Mouse (Mus musculus) lung, postnatal 0 days (tissue): ENCODE data around the gene Otx2. TPM values are rescaled to one million over a fixed set of nuclear protein-coding genes. Genes with fewer than 3 reads are reported as not detected.

ENCODE experiments used
- ATAC-seq: fragments of 200-750 bp; cut with Nextera tagmentation; 2 replicates; pipeline ENCODE4 v1.8.0; 2017; ENCODE audit warnings: moderate library complexity
- DNase-seq: peaks from one replicate; pipeline ENCODE4 v3.0.0-alpha.2; 2016; ENCODE audit warnings: low spot score
- H3K27ac ChIP-seq: fragments of 300-500 bp; sonication (generic); 2 replicates; pipeline ENCODE4 v1.5.1; 2014; ENCODE audit warnings: antibody characterized with exemption, mild to moderate bottlenecking, low read length, mixed read lengths
- H3K27me3 ChIP-seq: fragments of 300-500 bp; sonication (generic); replicated peaks from 2 replicates; pipeline ENCODE4 v1.6.1; 2014; ENCODE audit warnings: low read length, mixed read lengths; ENCODE audit not compliant: insufficient read depth
- H3K36me3 ChIP-seq: fragments of 300-500 bp; sonication (generic); 2 replicates; pipeline ENCODE4 v1.6.1; 2014; ENCODE audit warnings: low read length, mixed read lengths; ENCODE audit not compliant: insufficient read depth
- H3K4me1 ChIP-seq: fragments of 300-500 bp; sonication (generic); 2 replicates; pipeline ENCODE4 v1.6.1; 2014; ENCODE audit warnings: antibody characterized with exemption, low read depth, low read length, mixed read lengths; ENCODE audit not compliant: insufficient read depth
- H3K4me2 ChIP-seq: fragments of 300-500 bp; sonication (generic); replicated peaks from 2 replicates; pipeline ENCODE4 v1.6.1; 2014; ENCODE audit warnings: low read depth, mild to moderate bottlenecking, low read length, moderate library complexity, mixed read lengths
- H3K4me3 ChIP-seq: fragments of 300-500 bp; sonication (generic); 2 replicates; pipeline ENCODE4 v1.5.1; 2014; ENCODE audit warnings: low read depth, low read length
- H3K9ac ChIP-seq: fragments of 300-500 bp; sonication (generic); replicated peaks from 2 replicates; pipeline ENCODE4 v1.6.1; 2014; ENCODE audit warnings: low read depth, mild to moderate bottlenecking
- H3K9me3 ChIP-seq: fragments of 300-500 bp; sonication (generic); 2 replicates; pipeline ENCODE4 v1.6.1; 2016; ENCODE audit warnings: low read length, mixed read lengths
- CTCF ChIP-seq: IDR thresholded peaks from 2 replicates; pipeline ENCODE4 v1.5.1; 2016; ENCODE audit warnings: antibody characterized with exemption, mild to moderate bottlenecking
- EP300 ChIP-seq: IDR thresholded peaks from 2 replicates; pipeline ENCODE4 v1.6.1; 2016; ENCODE audit warnings: antibody characterized with exemption, mild to moderate bottlenecking, control low read depth
- WGBS: fragments of 180-500 bp; shearing (Covaris S2); extraction: QIAGEN DNeasy Blood & Tissue Kit; methylation state at CpG from one replicate; pipeline ENCODE4 v1.1.7; 2014; 5-methylcytosine and 5-hydroxymethylcytosine counted together
- polyA plus RNA-seq: library from polyadenylated mRNA; unstranded; fragments of >200 nt; fragmentation: Nextera tagmentation; extraction: Ambion mirVana; gene quantifications from 2 replicates; pipeline ENCODE4 v1.2.1, GENCODE M21; 2015

The Otx2 gene
- polyA plus RNA-seq, 1 experiment from 2014 or later: not detected

DNA sequence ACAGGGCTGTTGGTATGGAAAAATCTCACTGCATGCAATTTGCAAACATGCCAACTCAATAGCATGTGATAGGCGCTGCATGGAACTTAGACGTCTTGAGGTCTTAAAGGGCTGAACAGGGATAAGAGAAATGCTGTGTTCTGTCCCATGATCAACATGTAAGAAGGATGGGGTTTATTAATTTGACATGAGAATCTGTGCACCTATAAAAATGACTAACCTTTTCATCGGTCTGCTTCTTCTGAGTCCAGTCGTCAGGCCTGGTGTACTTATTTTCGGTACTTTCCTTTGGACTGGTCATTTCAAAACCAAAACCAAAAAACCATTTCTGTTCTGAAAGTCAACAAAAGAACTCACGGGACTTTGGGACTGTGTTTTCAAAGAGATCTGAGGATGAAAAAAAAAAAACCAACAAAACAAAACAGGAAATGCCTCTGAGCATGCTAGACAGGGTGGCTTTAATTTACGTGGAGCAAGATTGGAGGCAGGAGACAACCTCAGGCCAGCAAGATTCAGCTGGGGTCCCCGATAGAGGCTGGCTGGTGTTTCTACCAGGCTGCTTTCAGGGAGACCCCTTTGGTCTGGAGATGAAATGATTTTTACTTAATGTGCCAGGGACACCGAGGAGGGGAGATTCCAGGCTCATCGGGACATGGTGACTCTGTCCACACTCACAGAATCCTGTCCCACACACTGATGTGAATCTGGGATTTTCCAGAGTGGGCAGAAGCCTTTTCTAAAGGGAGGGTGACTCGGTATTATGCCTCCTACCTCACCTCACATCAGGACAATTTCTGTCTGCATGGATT, 36.6 kb upstream of the Otx2 start:
- Histone ChIP-seq H3K36me3 (no peaks in the 10 kb centered on the region), H3K9me3 (no peaks in the 10 kb centered on the region), H3K4me3 (no peak overlapping the region), H3K27me3 (peaks cover 15% of the 10 kb centered on the region), H3K27ac (no peak overlapping the region), H3K4me2 (no peak overlapping the region), H3K4me1 (no peaks in the 10 kb centered on the region), H3K9ac (no peak overlapping the region)
- DNase-seq: no peak
- no peak for ATAC-seq
- WGBS: 46% methylated on average over 11 of the region's 11 CpGs
- no peak for TF ChIP-seq CTCF
- TF ChIP-seq EP300: no peak

DNA sequence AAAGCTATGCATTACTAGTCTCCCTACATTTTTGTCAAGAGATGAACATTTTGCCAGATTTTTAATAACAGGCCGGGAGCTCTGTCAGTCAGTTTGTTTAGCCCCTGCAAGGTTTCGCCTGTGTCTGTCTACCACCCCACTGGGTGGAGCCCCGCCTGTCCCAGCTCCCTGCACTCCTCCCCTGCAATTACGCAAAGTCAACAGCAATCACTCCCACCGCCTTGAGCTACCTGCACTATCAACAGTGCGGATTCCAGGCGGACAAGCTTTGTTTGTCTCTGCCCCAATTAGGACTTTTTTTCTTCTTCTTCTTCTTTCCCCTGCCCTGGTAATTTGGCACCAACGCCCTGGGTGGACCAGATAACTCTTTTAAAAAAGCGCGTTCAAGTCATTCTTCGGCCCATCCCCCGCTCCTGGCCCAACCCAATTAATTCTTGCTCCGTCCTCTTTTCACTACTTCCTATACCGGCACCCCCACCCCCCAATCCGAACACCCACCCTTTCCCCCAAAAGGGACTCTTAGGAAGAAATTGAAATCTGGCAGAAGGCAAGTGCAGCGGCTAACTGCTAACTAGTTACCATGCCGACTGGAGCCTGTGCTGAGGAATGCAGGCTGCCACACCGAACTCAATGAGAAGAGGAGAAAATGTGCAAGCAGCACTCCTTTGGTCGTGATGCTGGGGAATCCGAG, 35.9 kb upstream of the Otx2 start:
- ATAC-seq (no peak), DNase-seq (no peak)
- Histone ChIP-seq H3K4me2 (peak overlapping the region; percentile 19; the same call in 1 of the 2 replicates), H3K4me1 (no peaks in the 10 kb centered on the region), H3K9ac (no peak overlapping the region), H3K9me3 (no peaks in the 10 kb centered on the region), H3K36me3 (no peaks in the 10 kb centered on the region), H3K27ac (no peak overlapping the region), H3K27me3 (peaks cover 15% of the 10 kb centered on the region), H3K4me3 (peak overlapping the region; percentile 2; the same call in 1 of the 2 replicates)
- WGBS: 2% methylated on average over 20 of the region's 20 CpGs
- TF ChIP-seq EP300 (no peak), CTCF (no peak)

DNA sequence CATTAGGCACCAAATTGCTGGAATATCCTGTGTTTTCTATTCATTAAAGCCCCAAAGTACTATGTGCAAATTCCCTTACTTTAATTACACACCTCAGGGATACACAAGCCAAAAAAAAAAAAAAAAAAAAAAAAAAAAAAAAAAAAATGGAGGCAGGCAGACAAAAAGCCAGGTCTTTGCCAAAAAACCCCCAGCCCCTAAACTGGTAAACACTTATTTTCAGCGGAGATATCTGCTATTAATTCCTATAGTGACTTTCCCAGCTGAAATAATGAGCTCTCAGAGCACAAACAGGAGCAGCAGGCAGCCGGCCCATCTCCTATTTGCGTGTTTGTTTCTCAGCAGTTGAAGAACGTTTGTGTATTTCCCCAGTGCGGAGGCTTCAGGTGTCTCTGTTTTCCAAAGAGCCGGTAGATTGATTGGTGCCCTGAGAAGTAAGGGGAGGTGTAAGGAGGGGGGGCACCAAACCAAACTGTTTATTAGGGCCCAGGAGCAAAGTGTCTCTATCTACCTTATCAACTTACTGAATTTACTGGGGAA, 34.3 kb upstream of the Otx2 start:
- no peaks in the 10 kb centered on the region for H3K36me3 ChIP-seq
- no peak for TF ChIP-seq CTCF
- no peak for TF ChIP-seq EP300
- no peak overlapping the region for H3K27ac ChIP-seq
- peaks cover 15% of the 10 kb centered on the region for H3K27me3 ChIP-seq
- no peak overlapping the region for H3K9ac ChIP-seq
- H3K4me2 ChIP-seq: no peak overlapping the region
- H3K9me3 ChIP-seq: no peaks in the 10 kb centered on the region
- H3K4me1 ChIP-seq: no peaks in the 10 kb centered on the region
- WGBS: 8% methylated on average over 6 of the region's 6 CpGs
- H3K4me3 ChIP-seq: no peak overlapping the region
- ATAC-seq: no peak
- DNase-seq: no peak

DNA sequence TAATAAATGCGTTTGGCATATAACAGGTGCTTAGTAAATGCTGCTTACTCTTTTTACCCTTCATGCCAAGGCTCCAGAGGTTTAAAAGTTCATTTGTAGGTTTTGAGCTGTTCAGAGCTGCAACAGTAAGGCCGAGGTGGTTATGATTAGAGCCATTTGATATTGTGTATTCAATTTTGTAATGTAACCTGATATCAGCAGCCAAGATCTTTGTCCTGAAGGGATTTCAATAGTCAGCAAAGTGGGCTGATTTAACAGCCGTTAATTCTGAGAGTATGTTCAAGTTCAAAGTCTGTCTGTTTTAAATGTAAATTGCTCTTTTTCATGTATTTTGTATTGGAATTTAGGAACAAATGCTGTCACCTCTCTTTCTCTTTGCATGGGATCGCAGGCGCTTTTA, 33.8 kb upstream of the Otx2 start:
- H3K36me3 ChIP-seq: no peaks in the 10 kb centered on the region
- WGBS: 56% methylated on average over 5 of the region's 5 CpGs

DNA sequence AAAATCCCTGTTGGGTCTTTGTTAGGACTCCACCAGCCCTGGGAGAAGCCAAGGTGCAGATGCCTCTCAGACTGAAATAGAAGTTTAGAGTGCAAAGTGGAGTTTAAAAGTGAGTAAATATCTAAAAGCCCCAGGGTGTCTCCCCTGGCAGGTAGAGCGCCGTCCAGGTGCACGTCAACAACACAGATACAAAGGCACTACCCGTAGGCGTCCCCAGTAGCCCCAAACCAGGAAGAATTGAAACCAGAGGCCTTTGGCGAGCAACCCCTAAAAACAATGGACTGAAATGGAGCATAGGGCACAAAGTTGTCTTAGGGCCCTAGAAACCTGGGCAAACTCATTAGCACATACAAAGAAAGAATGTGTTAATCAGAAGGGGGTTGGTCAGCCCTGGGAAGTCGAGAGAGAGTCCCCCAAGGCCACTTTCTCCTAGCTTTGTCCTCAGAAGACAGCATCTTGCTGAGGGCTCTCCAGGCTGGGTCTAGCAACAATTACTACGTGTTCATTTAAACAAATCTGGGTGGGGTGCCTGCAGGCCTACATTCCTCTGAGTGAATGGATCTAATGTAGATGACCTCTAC, 27.3 kb upstream of the Otx2 start:
- WGBS: 50% methylated on average over 8 of the region's 8 CpGs
- Histone ChIP-seq H3K36me3 (no peaks in the 10 kb centered on the region), H3K4me1 (no peaks in the 10 kb centered on the region), H3K4me3 (no peak overlapping the region), H3K9ac (no peak overlapping the region), H3K27me3 (no peaks in the 10 kb centered on the region), H3K9me3 (no peaks in the 10 kb centered on the region), H3K27ac (no peak overlapping the region), H3K4me2 (no peak overlapping the region)
- no peak for DNase-seq
- ATAC-seq: no peak
- TF ChIP-seq EP300: no peak
- TF ChIP-seq CTCF: no peak

More for the DNA sequence above, 33.8 kb upstream of the Otx2 start:
- ATAC-seq (no peak), DNase-seq (no peak)
- TF ChIP-seq CTCF (no peak), EP300 (no peak)
- peaks cover 15% of the 10 kb centered on the region for H3K27me3 ChIP-seq
- H3K9ac ChIP-seq: no peak overlapping the region
- H3K27ac ChIP-seq: no peak overlapping the region
- no peak overlapping the region for H3K4me2 ChIP-seq
- H3K4me1 ChIP-seq: no peaks in the 10 kb centered on the region
- H3K4me3 ChIP-seq: no peak overlapping the region
- H3K9me3 ChIP-seq: no peaks in the 10 kb centered on the region

DNA sequence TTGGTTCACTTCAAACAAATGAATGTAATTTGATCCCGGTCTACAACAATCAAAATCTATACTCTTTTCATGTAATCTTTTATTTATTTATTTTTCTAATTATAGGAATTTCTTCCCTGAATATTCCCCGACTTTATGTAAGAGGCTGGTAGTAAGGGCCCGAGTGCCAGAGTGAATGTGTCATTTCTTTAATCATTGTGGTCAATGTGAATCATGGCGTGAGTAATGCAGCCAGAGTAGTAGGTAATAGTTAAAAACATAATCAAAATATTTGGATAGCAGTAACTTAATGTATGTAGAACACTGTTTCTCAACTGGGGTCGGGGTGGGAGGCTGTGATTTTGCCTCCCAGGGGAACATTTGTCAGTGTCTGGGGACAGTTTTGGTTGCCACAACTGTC, 6.0 kb upstream of the Otx2 start:
- no peaks in the 10 kb centered on the region for H3K4me1 ChIP-seq
- H3K4me2 ChIP-seq: no peak overlapping the region
- H3K36me3 ChIP-seq: no peaks in the 10 kb centered on the region
- ATAC-seq: no peak
- H3K4me3 ChIP-seq: no peak overlapping the region
- DNase-seq: no peak
- peaks cover 36% of the 10 kb centered on the region for H3K27me3 ChIP-seq
- TF ChIP-seq CTCF (no peak), EP300 (no peak)
- 46% methylated on average over 5 of the region's 5 CpGs for WGBS
- H3K9ac ChIP-seq: no peak overlapping the region
- H3K27ac ChIP-seq: no peak overlapping the region
- no peaks in the 10 kb centered on the region for H3K9me3 ChIP-seq
